Mouse (Mus musculus) CD8-positive naive resting alpha-beta T cell, adult 2 months (primary cell): Measurements from ENCODE around the gene Tas2r134.

Experiments
- DNase-seq, 2 experiments: peaks; one replicate each; pipeline ENCODE4 v3.0.0; 2022; ENCODE audit warnings: low read depth in 2 of 2, low spot score in 2 of 2

The Tas2r134 gene

DNA sequence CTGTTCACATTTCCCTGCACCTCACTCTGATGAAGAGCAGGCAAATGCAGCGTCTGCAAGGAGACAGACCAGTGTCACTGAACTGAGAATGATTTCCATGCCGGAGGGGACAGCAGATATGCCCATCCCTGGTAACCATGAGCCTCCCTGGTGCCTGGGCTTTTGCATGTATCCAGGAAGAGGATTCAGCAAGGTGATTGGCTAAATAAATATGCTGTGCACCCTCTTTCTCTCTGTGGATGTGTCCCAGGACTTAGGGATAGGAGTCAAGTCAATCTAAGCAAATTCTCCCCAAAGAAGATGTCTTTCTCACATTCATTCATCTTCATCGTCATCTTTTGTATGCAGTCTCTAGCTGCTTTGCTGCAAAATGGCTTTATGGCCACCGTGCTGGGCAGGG is at the start of gene Tas2r134:
Tas2r134 (plus strand) TSS at position 301 of the 400 bp plus-strand sequence.
- DNase-seq, result no peak

DNA sequence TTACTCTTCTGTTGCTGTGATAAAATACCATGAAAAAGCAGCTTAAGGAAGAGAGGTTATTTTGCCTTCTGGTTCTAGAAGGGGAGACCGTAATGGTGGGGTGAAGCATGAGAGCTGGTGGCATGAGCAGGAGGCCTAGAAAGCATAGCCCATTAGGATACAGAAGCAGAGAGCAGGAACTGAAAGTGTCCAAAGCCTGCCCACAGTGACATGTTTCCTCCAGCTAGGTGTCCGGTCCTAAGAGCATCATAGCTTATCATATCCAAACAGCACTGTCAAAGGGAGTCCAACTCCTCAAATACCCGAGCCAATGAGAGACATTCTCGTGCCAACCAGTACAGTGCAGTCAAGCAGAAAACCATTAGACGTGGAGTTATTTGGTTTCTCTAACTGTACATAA is 47.5 kb upstream of the Tas2r134 start:
- no peak for DNase-seq

DNA sequence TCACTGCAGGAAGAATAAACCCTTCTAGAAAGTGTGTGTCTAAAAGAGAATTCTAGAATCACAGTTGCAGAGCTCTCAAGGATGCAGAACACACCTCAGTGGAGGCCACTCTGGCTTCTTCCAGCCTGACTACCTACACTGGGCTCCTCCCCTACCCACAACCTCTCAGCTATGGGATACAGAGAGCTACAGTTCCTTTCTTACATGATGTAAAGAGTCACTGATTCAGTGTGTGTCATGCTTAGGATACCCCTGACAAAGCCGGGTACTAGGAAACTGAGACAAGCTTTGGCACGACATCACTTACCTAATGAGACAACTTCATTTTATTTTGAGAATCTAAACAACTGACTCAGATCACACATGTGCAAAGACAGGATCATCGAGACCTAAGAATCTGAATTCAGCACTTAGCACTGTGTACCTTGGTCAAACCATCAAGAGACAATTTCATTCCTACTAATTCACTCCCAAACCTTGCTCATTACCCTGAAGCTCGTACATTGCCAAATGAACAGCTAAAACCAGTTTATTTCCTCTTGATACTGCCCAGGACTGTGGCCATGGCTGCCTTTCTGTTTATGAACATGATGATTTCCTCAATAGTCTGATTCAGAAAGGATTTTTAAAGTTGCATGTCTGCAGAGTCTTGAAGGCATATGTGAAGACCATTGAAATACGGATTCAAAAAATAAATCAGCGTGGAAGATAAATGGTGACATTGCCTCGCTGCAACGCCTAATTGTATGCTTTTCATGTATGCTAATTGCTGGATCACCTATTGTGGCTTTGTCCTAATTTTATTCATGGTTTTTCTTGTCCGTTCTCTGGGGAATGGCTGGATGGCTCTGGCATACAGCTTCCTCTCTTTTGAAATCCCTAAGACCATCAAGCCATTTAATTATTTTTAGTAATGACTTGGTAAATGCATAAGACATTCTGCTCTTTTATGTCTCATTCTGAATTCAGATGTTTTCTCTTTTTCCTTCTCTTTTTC is 43.0 kb upstream of the Tas2r134 start:
- DNase-seq, result no peak

DNA sequence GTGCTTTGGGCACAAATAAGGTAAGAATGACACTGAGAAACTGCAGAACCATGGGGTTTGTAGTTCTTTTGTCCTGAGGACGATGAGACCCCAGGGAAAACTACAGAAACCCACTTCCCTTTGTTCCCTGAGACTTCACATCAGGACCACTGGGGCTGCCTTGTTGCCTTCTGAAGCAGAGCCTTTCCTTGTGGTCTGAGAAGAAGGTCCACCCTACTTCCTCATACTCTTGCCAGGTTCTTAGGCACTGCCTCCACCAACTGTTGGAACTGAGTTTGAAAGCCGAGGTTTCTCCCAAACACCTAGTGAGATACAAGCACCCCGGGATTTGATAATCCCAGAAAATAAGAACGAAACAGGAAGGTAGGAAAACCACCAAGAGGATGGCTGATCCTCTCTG is 39.0 kb upstream of the Tas2r134 start:
- DNase-seq, result no peak

DNA sequence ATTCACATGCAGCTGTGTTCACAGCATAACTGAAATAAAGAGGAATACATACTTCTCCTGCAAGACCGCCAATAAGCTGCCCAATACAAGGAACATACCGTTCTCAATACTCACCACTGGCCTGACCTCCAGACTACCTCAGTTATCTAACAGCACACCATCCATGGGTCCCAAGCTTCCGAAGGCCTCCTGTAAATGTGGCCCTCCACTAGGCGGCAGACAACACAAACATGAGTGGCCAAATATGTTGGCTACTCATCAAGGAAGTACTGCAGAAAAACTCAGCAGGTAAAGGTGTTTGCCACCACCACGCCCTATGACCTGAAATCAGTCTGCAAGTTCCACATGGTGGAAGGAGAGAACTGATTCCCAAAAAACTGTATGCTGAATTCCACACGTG is 38.4 kb upstream of the Tas2r134 start:
- no peak for DNase-seq

DNA sequence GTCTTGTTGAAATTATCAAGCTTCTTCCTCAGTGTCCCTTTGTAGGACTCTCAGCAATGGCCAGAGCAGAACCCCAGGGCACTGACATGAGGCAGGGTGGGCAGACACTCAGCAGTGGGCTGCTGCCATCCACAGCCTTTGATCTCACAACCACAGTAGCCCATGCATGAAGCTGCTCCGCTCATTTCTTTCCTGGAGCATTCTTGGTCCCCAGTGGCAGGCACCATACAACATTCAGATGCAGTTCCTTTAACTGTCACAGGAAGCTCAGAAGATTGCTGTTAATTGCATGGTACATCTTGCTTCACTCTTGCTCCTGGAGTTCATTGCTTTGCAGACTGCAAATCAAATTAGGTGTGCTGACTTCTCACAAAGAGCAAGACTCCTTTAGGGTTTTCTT is 37.7 kb upstream of the Tas2r134 start:
- DNase-seq, result no peak

DNA sequence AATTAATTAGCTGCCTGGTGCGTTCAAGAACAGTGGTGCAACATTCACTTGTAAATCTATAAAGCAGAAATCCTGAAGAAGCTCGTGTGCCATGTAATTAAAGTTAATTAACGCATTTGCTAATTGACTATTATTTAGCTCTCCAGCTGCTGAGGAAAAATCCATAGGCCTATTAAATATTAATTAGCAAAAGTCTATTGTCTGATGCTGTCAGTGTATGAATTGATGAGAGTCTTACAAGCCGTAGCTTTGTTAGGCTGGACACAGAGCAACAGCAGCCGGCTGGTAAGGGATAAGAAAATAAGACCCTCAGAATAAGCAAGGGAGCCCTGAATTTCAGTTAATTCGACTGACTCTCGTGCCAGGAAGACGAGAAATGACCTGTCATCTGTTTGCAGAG is 37.0 kb upstream of the Tas2r134 start:
- no peak for DNase-seq

DNA sequence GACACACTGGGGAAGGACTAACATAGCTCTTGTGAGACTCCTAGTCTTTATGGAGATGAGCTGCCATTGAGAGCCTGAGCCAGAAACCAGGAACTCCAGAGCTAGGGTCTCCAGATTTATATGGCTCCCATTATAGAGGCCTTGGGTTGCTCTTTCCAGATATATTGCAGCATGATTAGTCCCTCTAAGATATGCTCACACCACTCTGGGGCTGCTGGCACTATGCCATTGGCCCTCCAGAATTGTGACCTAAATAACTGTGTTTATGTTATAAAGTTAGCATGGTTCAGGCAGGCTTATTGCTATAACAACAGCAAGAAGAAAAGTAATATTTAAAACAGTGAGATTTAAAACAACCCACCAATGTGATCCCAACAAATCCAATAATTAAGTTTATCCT is 35.2 kb upstream of the Tas2r134 start:
- no peak for DNase-seq

DNA sequence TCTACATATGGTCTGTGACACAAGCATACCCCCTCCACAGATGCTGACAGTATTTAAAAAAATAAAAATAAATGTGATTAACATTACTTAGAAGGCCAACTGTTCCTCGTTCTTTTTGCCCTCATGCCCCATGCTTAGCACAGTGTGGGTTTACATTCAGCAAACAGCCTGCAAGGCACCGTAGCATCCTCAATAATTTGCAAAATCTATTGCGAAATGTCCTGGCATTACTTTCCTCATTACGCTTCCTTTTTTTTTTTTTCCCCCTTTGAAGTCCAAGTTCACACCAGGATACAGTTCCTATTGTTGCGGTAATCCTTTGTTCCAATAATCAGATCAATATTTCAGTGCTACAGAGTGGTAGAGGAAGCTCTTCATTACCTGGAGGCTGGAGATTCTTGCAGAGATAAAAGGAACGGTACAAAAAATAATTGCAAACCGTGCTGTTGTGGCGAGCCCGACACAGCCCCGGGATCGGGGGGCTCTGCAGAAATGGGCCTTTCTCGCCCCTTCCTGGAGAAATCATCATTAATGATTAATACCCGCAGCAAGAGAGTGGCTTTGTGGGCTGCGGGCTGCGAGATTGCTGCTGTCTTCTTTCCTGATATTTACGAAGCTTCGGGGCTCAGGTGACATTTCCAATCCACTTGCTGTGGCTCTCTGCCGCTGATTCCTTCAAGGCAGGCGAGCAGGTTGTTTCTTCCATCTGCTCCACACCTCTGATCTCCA is 27.7 kb upstream of the Tas2r134 start:
- no peak for DNase-seq

DNA sequence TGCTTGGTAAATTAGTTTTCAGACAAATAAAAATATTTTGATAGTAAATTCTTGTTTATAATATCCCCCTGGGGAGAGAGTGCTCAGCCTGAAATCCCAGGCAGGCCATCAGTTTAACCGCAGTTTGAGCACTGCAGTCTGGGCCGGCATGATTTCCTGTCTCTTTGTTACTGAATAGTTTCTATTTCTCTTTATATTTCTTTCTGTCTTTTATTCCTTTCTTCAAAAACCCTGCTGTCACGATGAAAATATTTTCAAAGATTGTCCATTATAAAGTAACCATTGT is 27.2 kb upstream of the Tas2r134 start:
- DNase-seq, result no peak

DNA sequence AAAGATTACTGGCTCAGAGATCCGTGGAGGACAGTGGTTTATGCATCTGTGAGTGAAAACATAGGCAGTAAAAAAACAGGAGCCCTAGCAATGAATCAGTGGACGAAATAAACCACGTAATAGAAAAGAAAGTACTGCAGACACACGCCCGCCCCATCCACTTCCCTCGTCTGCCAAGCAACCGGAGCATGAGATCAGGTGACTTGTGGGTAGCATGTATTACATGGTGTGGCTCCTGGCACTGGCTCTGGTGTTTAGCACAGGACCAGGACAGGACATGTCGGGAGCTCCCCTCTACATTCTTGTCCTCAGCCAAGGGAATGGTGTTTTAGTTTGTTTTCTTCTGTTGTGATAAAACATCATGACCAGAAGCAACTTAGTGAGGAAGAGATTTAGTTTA is 26.4 kb upstream of the Tas2r134 start:
- DNase-seq, result no peak

DNA sequence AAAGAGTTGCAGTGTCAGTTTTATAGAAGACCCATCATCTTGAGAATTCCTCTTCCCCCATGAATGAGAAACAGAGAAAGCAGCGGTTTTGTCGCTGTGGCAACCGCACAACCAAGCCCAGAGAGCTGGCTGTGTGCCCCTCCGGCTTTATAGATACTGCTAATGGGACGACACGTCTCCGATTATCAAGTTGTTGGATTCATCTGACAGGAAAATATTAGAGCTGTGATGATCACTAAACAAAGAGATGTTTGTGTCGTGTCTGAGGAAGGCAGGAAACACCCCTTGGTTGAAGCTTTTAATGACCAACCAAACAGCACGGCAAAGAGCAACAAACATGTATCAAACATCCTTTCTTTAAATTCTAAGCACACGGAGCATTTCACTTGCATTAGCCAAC is 17.0 kb upstream of the Tas2r134 start:
- DNase-seq, result no peak

DNA sequence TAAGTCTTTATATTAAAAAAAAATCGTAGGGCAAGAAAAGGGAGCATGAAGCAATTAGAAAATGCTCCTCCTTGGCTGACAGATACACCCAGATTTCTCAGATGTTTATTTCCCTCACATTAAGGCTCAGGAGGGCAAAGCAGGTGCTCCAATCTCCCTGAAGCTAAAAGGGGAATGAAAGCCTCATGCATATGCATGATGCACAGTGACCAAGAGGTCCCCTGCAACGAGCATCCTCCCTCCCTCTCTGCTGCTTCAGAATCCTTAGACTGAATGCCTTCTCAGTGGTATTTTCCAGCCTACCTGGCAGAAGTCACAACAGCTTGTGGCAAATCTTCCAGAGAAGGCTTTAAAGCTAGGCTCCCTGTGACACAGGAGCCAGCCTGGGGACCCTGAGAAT is 16.4 kb upstream of the Tas2r134 start:
- DNase-seq, result no peak

DNA sequence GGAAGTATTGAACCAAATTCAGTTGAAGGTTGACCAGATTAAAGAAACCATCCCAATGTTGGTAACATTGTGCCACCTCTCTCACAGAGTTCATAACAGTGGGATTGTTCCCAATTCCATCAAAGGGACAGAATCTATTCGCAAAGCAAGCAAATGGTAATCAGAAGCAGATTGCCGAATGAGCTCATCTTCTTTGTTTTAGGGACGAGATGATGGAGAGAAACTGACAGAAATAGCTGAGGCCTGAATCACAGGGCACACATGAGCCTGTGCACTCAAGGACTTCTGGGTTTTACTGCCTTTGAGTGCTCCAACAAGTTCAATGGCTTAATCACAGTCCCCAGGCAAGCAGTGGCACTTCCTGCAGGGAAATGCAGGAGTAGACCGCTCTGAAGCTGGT is 13.6 kb upstream of the Tas2r134 start:
- DNase-seq, result no peak

DNA sequence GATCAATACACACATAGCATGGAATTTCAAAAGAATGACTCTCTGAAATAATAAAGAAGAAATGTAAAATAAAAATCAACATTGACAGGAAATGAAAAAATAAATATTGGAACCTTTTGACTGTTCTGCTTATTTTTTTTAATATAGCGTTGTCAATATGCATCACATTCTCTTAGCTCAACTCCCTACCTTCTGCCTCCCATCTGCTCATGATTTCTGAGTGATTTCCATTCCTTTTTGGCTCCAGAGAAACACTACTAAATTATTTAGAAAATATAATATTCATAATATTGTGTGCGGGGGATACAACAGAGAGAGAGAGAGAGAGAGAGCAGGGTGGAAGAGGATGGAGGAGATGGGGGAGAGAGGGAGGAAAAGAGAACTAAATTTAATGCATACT is 5.4 kb upstream of the Tas2r134 start:
- DNase-seq, result no peak

DNA sequence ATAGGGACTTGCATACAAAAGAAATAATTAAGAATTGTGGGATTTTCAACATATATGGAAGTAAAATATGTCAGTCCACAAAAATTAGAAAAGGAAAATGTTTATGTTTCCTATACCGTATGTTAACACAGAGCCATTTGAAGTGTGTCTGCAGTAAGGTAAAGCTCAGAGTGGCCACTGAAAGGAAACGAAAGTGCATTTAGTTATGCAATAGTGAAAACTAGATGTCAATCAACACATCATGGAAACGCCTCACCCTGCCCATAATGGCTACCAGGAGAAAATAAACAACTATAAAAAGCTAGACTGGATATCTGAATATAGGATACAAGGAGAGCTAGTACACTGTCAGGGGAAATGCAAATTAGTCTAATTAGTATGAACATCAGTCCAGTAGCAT is 1.3 kb upstream of the Tas2r134 start:
- DNase-seq, result no peak

DNA sequence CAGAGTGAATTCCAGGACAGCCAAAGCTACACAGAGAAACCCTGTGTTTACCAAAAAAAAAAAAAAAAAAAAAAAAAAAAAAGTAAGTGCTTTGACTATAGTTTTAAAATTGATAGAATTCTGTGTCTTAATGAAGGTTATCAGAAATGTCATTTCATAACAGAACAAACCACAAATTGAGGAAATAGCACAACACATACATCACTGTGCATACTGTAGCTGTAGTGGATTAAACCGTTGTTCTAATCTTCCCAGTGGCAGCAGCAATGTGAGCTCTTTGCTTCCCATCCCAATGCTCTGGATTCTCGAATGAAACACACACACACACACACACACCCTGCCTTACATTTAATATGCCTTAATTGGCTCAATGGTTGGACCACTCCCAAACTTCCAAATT is 4.1 kb downstream of the Tas2r134 start:
- no peak for DNase-seq

DNA sequence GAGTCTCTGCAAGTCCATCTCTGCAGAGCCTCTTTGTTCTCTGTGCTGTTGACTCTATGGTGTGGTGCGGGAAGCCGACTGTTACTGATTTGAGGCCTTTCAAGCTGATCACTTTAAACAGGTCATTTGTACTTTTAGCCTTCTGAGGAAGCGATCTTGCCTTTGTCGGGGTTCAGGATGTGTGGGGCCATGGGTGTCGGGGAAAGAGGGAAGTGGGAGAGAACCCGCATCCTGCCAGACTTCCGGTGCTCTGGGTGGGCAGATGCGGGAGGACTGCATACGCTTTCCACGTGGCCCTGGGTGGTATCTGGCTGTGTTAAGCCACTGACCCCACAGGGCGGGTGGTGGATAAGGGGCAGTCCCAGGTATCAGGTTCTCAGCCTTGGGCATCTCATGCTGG is 10.4 kb downstream of the Tas2r134 start:
- DNase-seq, result no peak

DNA sequence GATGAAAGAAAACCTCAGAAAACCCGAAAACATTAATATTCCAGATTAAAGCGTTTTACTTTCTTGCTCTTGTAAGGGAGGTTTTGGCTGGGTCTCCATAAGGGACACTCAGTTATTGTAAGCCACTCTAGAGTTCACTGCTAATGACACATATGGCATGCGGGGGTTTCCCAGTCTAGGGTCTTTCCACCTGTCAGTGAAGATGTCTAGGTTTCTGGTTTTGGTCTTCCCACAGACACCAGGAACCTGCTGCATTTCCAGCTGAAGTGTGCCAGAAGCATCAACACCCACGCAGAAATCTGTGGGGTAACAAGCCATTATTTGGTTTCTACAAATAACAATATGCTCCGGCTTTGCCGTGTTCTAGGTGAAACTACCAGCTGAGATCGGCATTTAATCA is 14.3 kb downstream of the Tas2r134 start:
- DNase-seq, result no peak

DNA sequence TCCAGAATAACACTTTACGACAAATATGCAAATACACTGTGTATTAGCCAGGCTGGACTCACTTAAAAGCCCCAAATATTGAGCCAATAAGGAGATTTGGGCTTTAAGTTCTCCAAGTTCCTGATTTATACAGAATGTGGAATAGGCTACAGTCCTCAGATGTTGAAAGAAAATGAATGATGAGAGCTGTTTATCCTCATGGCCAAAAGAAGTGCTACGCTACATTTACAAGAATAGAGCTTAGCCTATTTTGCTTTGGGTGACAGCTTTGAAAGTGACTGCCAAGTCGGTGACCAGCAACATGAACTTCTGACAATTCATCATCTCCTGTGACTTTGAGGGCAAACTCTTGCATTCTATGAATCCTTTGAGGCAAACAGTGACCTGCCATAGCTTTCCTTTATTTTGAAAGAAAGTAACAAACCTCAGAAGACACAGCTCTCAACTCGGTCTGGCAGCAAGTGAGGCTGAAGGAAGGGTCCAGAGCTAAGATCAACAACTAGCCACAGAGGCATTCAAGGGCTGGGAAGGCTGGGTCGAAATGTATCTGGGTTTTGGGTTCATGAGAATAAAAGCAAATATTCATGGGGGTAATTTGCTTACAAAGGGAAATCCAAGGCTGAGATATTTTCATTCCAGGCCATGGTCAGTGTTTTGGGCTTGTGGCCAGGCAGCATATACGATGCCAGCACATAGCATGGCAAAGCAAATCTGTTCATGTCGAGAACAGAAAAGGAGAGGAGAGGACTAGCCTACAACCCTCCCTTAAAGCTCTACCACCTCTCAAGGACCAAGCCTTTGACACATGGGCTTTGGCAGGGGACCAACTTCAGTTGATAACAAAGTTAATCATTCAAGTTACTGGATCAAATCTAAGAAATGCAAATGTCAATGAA is 16.2 kb downstream of the Tas2r134 start:
- no peak for DNase-seq

DNA sequence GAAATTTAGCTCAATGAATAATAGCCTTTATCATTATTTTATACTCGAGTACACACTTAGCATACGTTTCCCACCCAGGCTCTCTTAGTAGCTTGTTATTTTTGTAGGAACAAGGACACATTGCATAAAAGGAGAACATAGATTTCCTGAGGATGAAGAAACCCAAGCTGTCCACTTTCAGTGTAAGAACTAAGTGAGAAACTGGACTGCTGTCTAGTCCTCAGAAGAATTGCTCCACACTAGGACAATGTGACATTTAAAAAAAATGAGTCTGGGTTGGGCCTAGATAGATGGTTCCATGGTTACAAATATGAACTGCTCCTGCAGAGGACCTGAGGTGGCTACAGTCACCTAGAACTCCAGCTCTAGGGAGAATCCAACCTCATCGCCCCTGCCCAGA is 20.7 kb downstream of the Tas2r134 start:
- DNase-seq, result no peak

DNA sequence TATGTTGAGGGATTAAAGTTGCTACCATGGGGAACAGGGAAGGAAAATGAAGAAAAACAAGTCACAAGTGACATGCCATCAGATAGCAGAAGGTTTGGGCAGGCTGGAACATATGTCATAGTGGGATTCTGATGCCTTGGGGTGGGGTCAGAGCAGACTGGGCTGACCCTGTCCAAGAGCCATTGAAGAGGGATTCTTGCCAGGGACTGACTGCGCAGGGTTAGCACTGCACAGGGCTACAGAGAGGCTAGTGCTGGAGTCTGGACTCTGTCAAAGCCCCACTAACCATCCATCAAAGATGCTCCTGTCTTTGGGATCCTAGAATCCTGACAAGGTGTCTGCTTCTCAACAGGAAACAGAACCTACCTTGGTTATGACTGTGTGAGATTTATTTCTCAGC is 22.6 kb downstream of the Tas2r134 start:
- DNase-seq, result no peak
